Mouse (Mus musculus): ENCODE data around the gene H2-M2. TPM values are rescaled to one million over a fixed set of nuclear protein-coding genes. Genes with fewer than 3 reads are reported as not detected.
"Not testable (repeated sequence)": the region's sequence is repeated elsewhere in the genome, so short reads cannot be mapped to it uniquely, and the experiment has no call there.

Gene H2-M2
- not detected for total RNA-seq (2021)
- long read RNA-seq, experiment 1, partial matches to known transcripts = 0 of 1 reads
- long read RNA-seq, experiment 1, other reads (novel, unspliced or antisense) = 0 of 1 reads
- long read RNA-seq, experiment 2 = 0 reads

GRCm38 (mm10) chr17:37483452-37483851, at the start of gene H2-M2:
TSS of gene H2-M2 (minus strand) at chr17:37483552.
- no peak for DNase-seq

GRCm38 (mm10) chr17:37525427-37525826, 42.1 kb upstream of the H2-M2 start:
- not testable (repeated sequence) for DNase-seq

- DNase-seq = not testable (repeated sequence)
Observed at GRCm38 (mm10) chr17:37524612-37525011, 41.3 kb upstream of the H2-M2 start.

- no peak for DNase-seq
Observed at GRCm38 (mm10) chr17:37507730-37508129, 24.4 kb upstream of the H2-M2 start, which contains the start of gene Olfr111. TSS of gene Olfr111 (plus strand) at chr17:37508030.

- no peak for DNase-seq
Observed at GRCm38 (mm10) chr17:37491930-37492518, 8.7 kb upstream of the H2-M2 start, which contains the start of gene Olfr110. TSS of gene Olfr110 (plus strand) at chr17:37492468.

DNA sequence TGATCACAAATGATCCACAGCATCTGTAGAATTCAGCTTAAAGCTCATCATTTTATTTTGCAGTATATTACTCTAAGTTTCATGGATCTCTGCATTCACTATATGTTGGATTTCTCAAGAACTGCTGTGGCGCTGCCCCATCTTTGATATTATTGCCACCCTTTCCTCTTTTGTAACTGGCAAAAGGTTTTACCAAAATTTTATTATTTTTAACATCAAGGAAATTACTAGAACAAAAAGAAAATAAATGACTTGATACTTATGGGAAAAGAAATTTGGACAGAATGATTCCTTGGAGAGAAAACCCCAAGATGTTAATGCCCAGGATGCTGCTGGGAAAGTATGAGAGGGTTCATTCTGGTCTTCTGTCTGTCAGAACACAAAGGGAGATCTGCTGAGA, 24.7 kb downstream of the H2-M2 start, which contains the start of gene Olfr109:
Gene Olfr109, plus strand, starts transcription at position 301 of the 400 bp plus-strand sequence.
- DNase-seq = no peak

- no peak for DNase-seq
Observed at GRCm38 (mm10) chr17:37445180-37445579, 38.2 kb downstream of the H2-M2 start, which contains the start of gene Olfr108. TSS of gene Olfr108 (plus strand) at chr17:37445480.

Other genes starting within 250 kb of the H2-M2 start
- gene Olfr97, start 246.2 kb downstream of the H2-M2 start, total RNA-seq (2021) = not detected
- gene Olfr98, start 219.8 kb downstream of the H2-M2 start, total RNA-seq (2021) = not detected
- gene H2-M3, start 213.3 kb downstream of the H2-M2 start, total RNA-seq (2021) = 1 to 10 TPM; 3.8 to 5.3 TPM
- not detected for gene Olfr99, start 200.1 kb downstream of the H2-M2 start, total RNA-seq (2021)
- gene Olfr101, start 179.2 kb downstream of the H2-M2 start, total RNA-seq (2021) = not detected
- not detected for gene Olfr102, start 166.5 kb downstream of the H2-M2 start, total RNA-seq (2021)
- not detected for gene Olfr103, start 143.9 kb downstream of the H2-M2 start, total RNA-seq (2021)
- not detected for gene Olfr104-ps, start 124.0 kb downstream of the H2-M2 start, total RNA-seq (2021)
- not detected for gene Olfr105-ps, start 104.5 kb downstream of the H2-M2 start, total RNA-seq (2021)
- not detected for gene Olfr106-ps, start 93.2 kb downstream of the H2-M2 start, total RNA-seq (2021)
- gene Olfr107, start 84.3 kb downstream of the H2-M2 start, total RNA-seq (2021) = not detected
- gene Olfr108, start 38.1 kb downstream of the H2-M2 start, total RNA-seq (2021) = not detected
- gene Olfr109, start 24.6 kb downstream of the H2-M2 start, total RNA-seq (2021) = not detected
- not detected for gene Olfr110, start 8.9 kb upstream of the H2-M2 start, total RNA-seq (2021)
- not detected for gene Olfr111, start 24.5 kb upstream of the H2-M2 start, total RNA-seq (2021)
- gene Olfr112, start 85.9 kb upstream of the H2-M2 start, total RNA-seq (2021) = not detected
- gene Olfr113, start 94.1 kb upstream of the H2-M2 start, total RNA-seq (2021) = not detected
- gene Olfr114, start 109.2 kb upstream of the H2-M2 start, total RNA-seq (2021) = not detected
- gene Olfr115, start 143.6 kb upstream of the H2-M2 start, total RNA-seq (2021) = not detected
- not detected for gene Olfr116, start 143.6 kb upstream of the H2-M2 start, total RNA-seq (2021)
- gene Olfr117, start 180.2 kb upstream of the H2-M2 start, total RNA-seq (2021) = not detected
- gene Olfr118, start 183.4 kb upstream of the H2-M2 start, total RNA-seq (2021) = not detected
- gene Olfr119, start 213.0 kb upstream of the H2-M2 start, total RNA-seq (2021) = not detected
- not detected for gene Olfr120, start 238.3 kb upstream of the H2-M2 start, total RNA-seq (2021)

All from adrenal gland, postnatal 36 days (tissue).